Mouse (Mus musculus): ENCODE results near the gene Mapk6.
"Not testable (repeated sequence)": the region's sequence is repeated elsewhere in the genome, so short reads cannot be mapped to it uniquely, and the experiment has no call there.

Mapk6 gene

GRCm38 (mm10) chr9:75382825-75383224 is 27.0 kb downstream of the Mapk6 start:
- in situ Hi-C loops (cut with MboI), result no loop called here

GRCm38 (mm10) chr9:75378774-75379173 is 31.0 kb downstream of the Mapk6 start:
- in situ Hi-C loops (cut with MboI), result no loop called here

- in situ Hi-C loops (cut with MboI), result no loop called here
Measured at GRCm38 (mm10) chr9:75376428-75376827, 33.4 kb downstream of the Mapk6 start.

GRCm38 (mm10) chr9:75375606-75376005 is 34.2 kb downstream of the Mapk6 start:
- in situ Hi-C loops (cut with MboI), result no loop called here

- in situ Hi-C loops (cut with MboI), result no loop called here
Measured at GRCm38 (mm10) chr9:75368779-75369178, 41.0 kb downstream of the Mapk6 start.

GRCm38 (mm10) chr9:75366191-75366590 is 43.6 kb downstream of the Mapk6 start:
- in situ Hi-C loops (cut with MboI), result no loop called here

- in situ Hi-C loops (cut with MboI), result no loop called here
Measured at GRCm38 (mm10) chr9:75365195-75365594, 44.6 kb downstream of the Mapk6 start.

GRCm38 (mm10) chr9:75363702-75364101 is 46.1 kb downstream of the Mapk6 start:
- in situ Hi-C loops (cut with MboI), result not testable (repeated sequence)

- in situ Hi-C loops (cut with MboI), result no loop called here
Measured at GRCm38 (mm10) chr9:75363001-75363400, 46.8 kb downstream of the Mapk6 start.

- in situ Hi-C loops (cut with MboI), result no loop called here
Measured at GRCm38 (mm10) chr9:75362201-75362600, 47.6 kb downstream of the Mapk6 start.

- in situ Hi-C loops (cut with MboI), result no loop called here
Measured at GRCm38 (mm10) chr9:75361699-75362098, 48.1 kb downstream of the Mapk6 start.

- in situ Hi-C loops (cut with MboI), result loop anchor here (5.0 kb wide), 1 partner anchor 75 kb away; no protein-coding TSS in a partner anchor
Measured at GRCm38 (mm10) chr9:75357087-75357654, 52.6 kb downstream of the Mapk6 start.

- in situ Hi-C loops (cut with MboI), result loop anchor here (5.0 kb wide), 1 partner anchor 77 kb away; no protein-coding TSS in a partner anchor
Measured at GRCm38 (mm10) chr9:75355783-75356182, 54.0 kb downstream of the Mapk6 start.

- in situ Hi-C loops (cut with MboI), result no loop called here
Measured at GRCm38 (mm10) chr9:75353094-75353493, 56.7 kb downstream of the Mapk6 start.

- in situ Hi-C loops (cut with MboI), result no loop called here
Measured at GRCm38 (mm10) chr9:75348641-75349040, 61.2 kb downstream of the Mapk6 start.

- in situ Hi-C loops (cut with MboI), result no loop called here
Measured at GRCm38 (mm10) chr9:75348066-75348465, 61.7 kb downstream of the Mapk6 start.

- in situ Hi-C loops (cut with MboI), result no loop called here
Measured at GRCm38 (mm10) chr9:75347458-75347857, 62.3 kb downstream of the Mapk6 start, which contains the start of gene Bcl2l10. Gene Bcl2l10, plus strand, starts transcription at chr9:75347758.

GRCm38 (mm10) chr9:75342433-75342832 is 67.4 kb downstream of the Mapk6 start:
- in situ Hi-C loops (cut with MboI), result no loop called here

GRCm38 (mm10) chr9:75338016-75338415 is 71.8 kb downstream of the Mapk6 start:
- in situ Hi-C loops (cut with MboI), result no loop called here

- in situ Hi-C loops (cut with MboI), result no loop called here
Measured at GRCm38 (mm10) chr9:75334440-75334839, 75.4 kb downstream of the Mapk6 start.

GRCm38 (mm10) chr9:75330821-75331220 is 79.0 kb downstream of the Mapk6 start:
- in situ Hi-C loops (cut with MboI), result no loop called here

GRCm38 (mm10) chr9:75328047-75328446 is 81.8 kb downstream of the Mapk6 start:
- in situ Hi-C loops (cut with MboI), result no loop called here

- in situ Hi-C loops (cut with MboI), result no loop called here
Measured at GRCm38 (mm10) chr9:75322099-75322885, 87.5 kb downstream of the Mapk6 start.
